Mouse (Mus musculus): Measurements from ENCODE around the gene Clcc1.

DNA sequence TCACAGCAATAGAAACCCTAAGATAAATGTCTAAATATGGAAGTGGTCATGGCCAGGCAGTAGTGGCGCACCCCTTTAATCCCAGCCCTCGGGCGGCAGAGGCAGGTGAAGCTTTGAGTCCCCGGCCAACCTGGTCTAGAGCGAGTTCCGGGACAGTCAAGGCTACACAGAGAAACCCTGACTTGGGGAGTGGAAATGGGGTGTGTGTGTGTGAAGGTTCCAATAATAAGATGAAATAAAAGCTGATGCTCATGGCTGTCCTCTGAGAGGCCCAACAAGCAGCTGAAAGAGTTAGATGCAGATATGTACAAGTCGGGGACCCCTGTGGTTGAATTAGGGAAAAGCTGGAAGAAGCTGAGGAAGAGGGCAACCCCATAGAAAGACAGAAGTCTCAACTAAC lies 32.0 kb downstream of the Clcc1 start:
- no peak for TF ChIP-seq CTCF (IDR thresholded peaks at IDR 0.05; ENCODE audit: low read depth, low read length)
- TF ChIP-seq POLR2A (IDR thresholded peaks at IDR 0.05; ENCODE audit: borderline replicate concordance, low read depth, low read length): no peak
